Mouse (Mus musculus): ENCODE measurements around the gene Pclaf. TPM values are rescaled to one million over a fixed set of nuclear protein-coding genes. Genes with fewer than 3 reads are reported as not detected.

Gene Pclaf
- polyA plus RNA-seq (2012): 1.4 and 2.1 TPM in 2 replicates

DNA sequence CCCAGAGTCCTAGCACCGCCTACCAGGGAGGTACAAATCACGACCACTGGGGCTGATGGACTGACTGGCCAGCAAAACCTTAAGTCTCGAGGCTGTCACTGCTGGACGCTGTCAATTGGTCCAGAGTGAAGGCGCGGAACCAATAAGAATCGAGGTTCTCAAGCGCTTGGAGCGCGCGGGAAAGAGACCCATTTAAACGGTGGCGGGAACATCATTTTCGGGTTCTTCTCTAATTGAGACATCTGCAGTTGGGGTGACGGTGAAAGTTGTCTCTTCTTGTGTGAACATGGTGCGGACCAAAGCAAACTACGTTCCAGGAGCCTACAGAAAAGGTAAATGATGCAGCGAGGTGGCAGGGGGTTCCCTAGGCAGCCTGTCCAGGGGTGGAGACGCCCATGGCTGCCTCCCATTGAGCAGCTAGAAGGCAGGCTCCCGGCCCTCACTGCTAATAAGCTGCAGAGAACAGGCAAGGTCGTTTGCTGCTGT, at the start of gene Pclaf:
TSS of gene Pclaf (plus strand) at position 95 of the 486 bp plus-strand sequence.
- TF ChIP-seq GATA1 (IDR thresholded peaks at IDR 0.05; ENCODE audit: low read length): no peak

DNA sequence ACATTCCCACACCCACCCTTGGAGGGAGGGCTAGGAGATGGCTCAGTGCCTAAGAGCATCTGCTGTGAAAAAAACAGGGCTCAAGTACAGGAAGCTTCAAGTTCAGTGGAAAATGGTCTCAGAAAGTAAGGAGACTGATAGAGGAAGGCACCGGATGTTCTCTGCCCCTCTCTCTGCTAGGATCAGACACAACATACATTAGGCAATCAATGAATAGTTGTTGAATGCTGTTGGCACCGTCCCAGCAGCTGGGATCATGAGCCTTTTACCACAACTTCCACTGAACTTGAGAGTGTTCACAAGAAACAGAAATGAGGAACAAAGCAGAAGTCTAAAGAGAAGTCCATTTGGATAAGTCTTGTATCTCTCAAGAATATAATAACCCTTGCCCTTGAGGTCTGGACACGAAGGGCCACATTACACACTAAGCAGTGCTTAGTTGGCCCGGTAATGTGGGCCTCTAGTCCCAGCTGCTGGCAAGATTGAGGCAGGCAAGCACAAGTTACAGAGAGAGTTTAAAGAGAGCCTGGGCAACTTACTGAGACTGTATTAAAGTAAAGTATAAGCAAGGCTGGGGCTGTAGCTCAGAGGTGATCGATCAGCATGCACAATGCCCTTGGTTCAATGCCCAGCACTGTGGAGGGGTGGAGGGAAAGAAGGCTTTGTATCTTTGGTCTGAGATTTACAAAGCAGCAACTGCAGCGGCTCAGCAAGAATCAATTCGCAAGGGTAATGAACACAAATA, 45.4 kb upstream of the Pclaf start:
- no peak for TF ChIP-seq GATA1 (IDR thresholded peaks at IDR 0.05; ENCODE audit: low read length)

GRCm38 (mm10) chr9:65848154-65848553, 41.9 kb upstream of the Pclaf start:
- TF ChIP-seq GATA1 (IDR thresholded peaks at IDR 0.05; ENCODE audit: low read length): no peak

DNA sequence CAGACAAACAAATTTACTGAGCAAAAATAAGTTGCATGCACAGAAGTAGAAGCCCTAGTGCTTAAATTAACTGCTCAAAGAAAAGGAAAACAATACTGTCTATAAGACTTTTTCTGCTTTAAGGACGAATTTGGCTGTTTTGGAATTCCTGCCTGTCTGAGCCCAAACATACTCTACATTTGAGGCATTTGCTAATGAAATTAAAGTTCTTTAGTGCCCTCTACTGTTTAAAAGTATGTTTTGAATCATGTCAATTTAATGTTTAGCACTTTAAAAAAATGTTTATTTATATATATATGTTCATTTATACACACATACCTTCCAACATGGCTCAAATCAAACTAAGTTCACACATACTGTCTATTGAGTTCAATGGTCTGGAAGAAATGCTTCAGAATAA, 39.8 kb upstream of the Pclaf start:
- no peak for TF ChIP-seq GATA1 (IDR thresholded peaks at IDR 0.05; ENCODE audit: low read length)

DNA sequence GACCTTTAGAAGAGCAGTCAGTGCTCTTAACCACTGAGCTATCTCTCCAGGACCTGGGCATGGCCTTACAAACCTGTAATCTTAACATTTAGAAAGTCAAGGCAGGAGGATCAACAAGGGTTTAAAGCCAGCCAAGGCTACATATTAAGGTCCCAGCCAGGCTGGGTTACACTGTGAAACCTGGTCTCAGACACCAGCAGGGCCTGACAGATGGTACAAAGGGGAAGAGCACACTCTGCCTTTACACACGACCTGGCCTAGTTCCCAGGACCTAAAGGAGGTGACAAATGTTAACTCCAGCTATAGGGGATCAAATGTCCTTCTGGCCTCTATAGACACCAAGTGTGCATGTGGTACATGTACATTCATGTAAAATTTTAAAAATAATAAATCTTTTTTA, 30.4 kb upstream of the Pclaf start:
- TF ChIP-seq GATA1 (IDR thresholded peaks at IDR 0.05; ENCODE audit: low read length): no peak

GRCm38 (mm10) chr9:65884564-65885315, 5.3 kb upstream of the Pclaf start:
- TF ChIP-seq GATA1 (IDR thresholded peaks at IDR 0.05; ENCODE audit: low read length): no peak

DNA sequence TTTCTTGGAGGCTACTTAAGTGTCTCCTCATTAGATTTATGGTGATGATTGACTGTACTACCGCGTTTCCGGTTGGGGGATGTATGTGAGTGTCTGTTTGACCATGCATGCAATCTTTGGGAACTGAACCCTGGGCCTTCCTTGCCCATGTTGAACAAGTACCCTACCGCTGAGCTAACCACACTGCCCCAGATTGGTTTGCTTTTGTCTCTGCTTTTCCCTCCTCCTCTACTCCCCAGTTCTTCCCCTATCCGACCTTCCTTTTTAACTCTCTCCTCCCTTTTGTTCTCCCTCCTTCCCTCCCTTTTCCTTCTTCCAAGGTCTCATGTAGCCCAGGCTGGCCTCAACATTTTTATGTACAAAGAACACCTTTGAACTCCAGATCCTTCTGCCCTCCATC, 1.1 kb downstream of the Pclaf start:
- TF ChIP-seq GATA1 (IDR thresholded peaks at IDR 0.05; ENCODE audit: low read length): no peak

GRCm38 (mm10) chr9:65896977-65897376, 6.9 kb downstream of the Pclaf start:
- TF ChIP-seq GATA1 (IDR thresholded peaks at IDR 0.05; ENCODE audit: low read length): no peak

- TF ChIP-seq GATA1 (IDR thresholded peaks at IDR 0.05; ENCODE audit: low read length): no peak
These were observed 12.8 kb downstream of the Pclaf start for GRCm38 (mm10) chr9:65902879-65903278.

- TF ChIP-seq GATA1 (IDR thresholded peaks at IDR 0.05; ENCODE audit: low read length): no peak
These were observed 13.4 kb downstream of the Pclaf start for GRCm38 (mm10) chr9:65903419-65903818.

- no peak for TF ChIP-seq GATA1 (IDR thresholded peaks at IDR 0.05; ENCODE audit: low read length)
These were observed 18.6 kb downstream of the Pclaf start, which contains the start of the genes Trip4 and Csnk1g1 for GRCm38 (mm10) chr9:65908394-65909300. Gene Trip4 (minus strand): TSS chr9:65908794. Gene Csnk1g1 (plus strand): TSS chr9:65908924.

- TF ChIP-seq GATA1 (IDR thresholded peaks at IDR 0.05; ENCODE audit: low read length): no peak
These were observed 19.3 kb downstream of the Pclaf start for GRCm38 (mm10) chr9:65909301-65909801.

DNA sequence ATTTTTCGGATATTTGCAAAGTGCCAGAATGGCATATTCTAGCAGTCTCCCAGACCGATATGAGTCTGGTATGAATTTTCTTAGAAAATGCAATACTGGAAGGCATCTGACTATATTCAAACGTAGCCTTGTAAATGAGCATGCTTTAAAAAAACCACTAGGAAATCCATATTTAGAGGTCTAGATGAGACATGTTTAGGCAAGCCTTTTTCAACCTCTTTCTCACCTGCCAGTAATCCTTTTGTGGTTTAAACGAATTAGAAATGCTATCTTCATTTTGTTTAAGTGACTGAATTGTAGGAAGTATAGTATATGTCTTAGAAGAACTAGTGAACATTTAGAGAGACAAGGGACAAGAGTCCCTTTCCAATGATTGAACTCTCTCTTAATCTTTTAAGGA, 19.8 kb downstream of the Pclaf start:
- TF ChIP-seq GATA1 (IDR thresholded peaks at IDR 0.05; ENCODE audit: low read length): no peak

DNA sequence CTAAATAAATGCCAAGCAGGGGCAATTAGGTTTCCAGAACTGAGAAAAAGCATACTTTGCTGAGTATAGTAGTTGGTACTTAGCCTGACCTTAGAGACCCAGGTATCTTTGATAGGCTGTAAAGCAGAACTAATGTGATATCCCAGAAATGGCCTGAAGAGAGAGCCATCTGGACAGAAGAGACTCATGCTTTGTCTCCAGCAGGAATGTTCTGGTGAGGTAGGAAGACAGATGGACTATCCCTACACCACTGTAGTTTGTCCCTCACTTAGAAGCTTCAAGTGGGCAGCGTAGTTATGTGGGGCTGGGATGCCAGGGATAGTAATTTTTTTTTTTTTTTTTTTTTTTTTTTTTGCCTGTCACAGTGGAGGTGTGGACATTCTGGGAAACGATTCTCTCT, 23.9 kb downstream of the Pclaf start:
- no peak for TF ChIP-seq GATA1 (IDR thresholded peaks at IDR 0.05; ENCODE audit: low read length)

DNA sequence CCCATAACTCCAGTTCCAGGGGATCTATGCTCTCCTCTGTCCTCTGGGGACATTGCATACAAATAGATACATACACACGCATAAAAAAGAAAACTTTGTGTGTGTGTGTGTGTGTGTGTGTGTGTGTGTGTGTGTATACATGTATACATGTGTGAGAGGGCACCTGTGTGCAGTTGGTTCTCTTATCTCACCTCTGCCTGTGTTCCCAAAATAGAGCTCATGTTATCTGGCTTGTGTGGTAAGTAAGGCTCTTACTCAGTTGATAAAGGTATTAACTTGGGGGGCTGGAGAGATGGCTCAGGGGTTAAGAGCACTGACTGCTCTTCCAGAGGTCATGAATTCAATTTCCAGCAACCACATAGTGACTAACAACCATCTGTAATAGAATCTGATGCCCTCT, 27.0 kb downstream of the Pclaf start:
- no peak for TF ChIP-seq GATA1 (IDR thresholded peaks at IDR 0.05; ENCODE audit: low read length)

All from G1E-ER4 (cell line).